Mouse (Mus musculus) embryonic facial prominence, embryonic 13.5 days (tissue): ENCODE data around the gene Irf2bp1. TPM values are rescaled to one million over a fixed set of nuclear protein-coding genes. Genes with fewer than 3 reads are reported as not detected.

ENCODE experiments used
- ATAC-seq: fragments of 200-750 bp; cut with Nextera tagmentation; 2 replicates; pipeline ENCODE4 v1.8.0; 2017; ENCODE audit warnings: low read depth; ENCODE audit not compliant: insufficient number of reproducible peaks, insufficient read depth, low FRiP score, low TSS enrichment
- H3K27ac ChIP-seq: fragments of 300-500 bp; sonication (generic); 2 replicates; pipeline ENCODE4 v1.5.1; 2015; ENCODE audit warnings: moderate library complexity, mild to moderate bottlenecking, inconsistent platforms
- H3K27me3 ChIP-seq: fragments of 300-500 bp; sonication (generic); 2 replicates; pipeline ENCODE4 v1.6.1; 2015; ENCODE audit warnings: mild to moderate bottlenecking, inconsistent platforms
- H3K36me3 ChIP-seq: fragments of 300-500 bp; sonication (generic); 2 replicates; pipeline ENCODE4 v1.6.1; 2015; ENCODE audit warnings: mild to moderate bottlenecking, inconsistent platforms
- H3K4me1 ChIP-seq: fragments of 300-500 bp; sonication (generic); 2 replicates; pipeline ENCODE4 v1.6.1; 2015; ENCODE audit warnings: inconsistent platforms
- H3K4me2 ChIP-seq: fragments of 300-500 bp; sonication (generic); 2 replicates; pipeline ENCODE4 v1.6.1; 2015; ENCODE audit warnings: moderate library complexity, mild to moderate bottlenecking, inconsistent platforms
- H3K4me3 ChIP-seq: fragments of 300-500 bp; sonication (generic); 2 replicates; pipeline ENCODE4 v1.5.1; 2015; ENCODE audit warnings: mild to moderate bottlenecking, inconsistent platforms
- H3K9ac ChIP-seq: fragments of 300-500 bp; sonication (generic); 2 replicates; pipeline ENCODE4 v1.6.1; 2015; ENCODE audit warnings: mild to moderate bottlenecking, inconsistent platforms
- H3K9me3 ChIP-seq: fragments of 300-500 bp; sonication (generic); 2 replicates; pipeline ENCODE4 v1.6.1; 2016; ENCODE audit warnings: inconsistent platforms
- WGBS: fragments of 180-500 bp; shearing (Covaris S2); methylation state at CpG from one replicate; pipeline ENCODE4 v1.1.7; 2015; ENCODE audit warnings: mixed read lengths; 5-methylcytosine and 5-hydroxymethylcytosine counted together
- polyA plus RNA-seq: library from polyadenylated mRNA; unstranded; fragments of >200 nt; fragmentation: Nextera tagmentation; extraction: Ambion mirVana; gene quantifications from 2 replicates; pipeline ENCODE4 v1.2.1, GENCODE M21; 2015

Gene Irf2bp1
- polyA plus RNA-seq, 1 experiment from 2014 or later = 33.2 TPM

GRCm38 (mm10) chr7:19055108-19055507 lies 51.3 kb downstream of the Irf2bp1 start:
- Histone ChIP-seq H3K9ac (peak overlapping the region; percentile 53; the same call in 1 of the 2 replicates), H3K27me3 (no peaks in the 10 kb centered on the region), H3K36me3 (peaks cover 44% of the 10 kb centered on the region), H3K4me1 (peaks cover 10% of the 10 kb centered on the region), H3K4me2 (peak overlapping the region; percentile 50; the same call in 1 of the 2 replicates), H3K9me3 (no peaks in the 10 kb centered on the region), H3K27ac (no peak overlapping the region), H3K4me3 (no peak overlapping the region)
- WGBS = 94% methylated on average over 8 of the region's 8 CpGs
- no peak for ATAC-seq

Other genes with a start within 250 kb of the Irf2bp1 start
- not detected in 2 replicates for gene Psg19, start 205.5 kb upstream of the Irf2bp1 start, polyA plus RNA-seq
- not detected in 2 replicates for gene Psg17, start 182.4 kb upstream of the Irf2bp1 start, polyA plus RNA-seq
- gene Mill2, start 164.1 kb upstream of the Irf2bp1 start, polyA plus RNA-seq = 0.38 and 0.39 TPM in 2 replicates
- gene Pglyrp1, start 132.7 kb upstream of the Irf2bp1 start, polyA plus RNA-seq = 0.76 and 2.9 TPM in 2 replicates
- 26.3 and 35.6 TPM in 2 replicates for gene Ccdc61, start 93.6 kb upstream of the Irf2bp1 start, polyA plus RNA-seq
- 0.62 and 0.65 TPM in 2 replicates for gene Nova2, start 78.2 kb upstream of the Irf2bp1 start, polyA plus RNA-seq
- not detected in 2 replicates for gene Nanos2, start 16.6 kb upstream of the Irf2bp1 start, polyA plus RNA-seq
- gene Mypop, start 12.8 kb upstream of the Irf2bp1 start, polyA plus RNA-seq = 6.0 and 6.7 TPM in 2 replicates
- gene Foxa3, start 19.5 kb downstream of the Irf2bp1 start, polyA plus RNA-seq = 0.62 and 1.8 TPM in 2 replicates
- gene Sympk, start 20.3 kb downstream of the Irf2bp1 start, polyA plus RNA-seq = 36.0 and 43.2 TPM in 2 replicates
- not detected in 2 replicates for gene Rsph6a, start 50.6 kb downstream of the Irf2bp1 start, polyA plus RNA-seq
- gene Dmwd, start 72.2 kb downstream of the Irf2bp1 start, polyA plus RNA-seq = 16.4 and 17.6 TPM in 2 replicates
- 13.1 and 16.8 TPM in 2 replicates for gene Dmpk, start 79.8 kb downstream of the Irf2bp1 start, polyA plus RNA-seq
- gene Six5, start 90.5 kb downstream of the Irf2bp1 start, polyA plus RNA-seq = 14.7 and 15.3 TPM in 2 replicates
- 3.5 and 4.4 TPM in 2 replicates for gene Gm4969, start 114.3 kb downstream of the Irf2bp1 start, polyA plus RNA-seq
- 15.3 and 16.6 TPM in 2 replicates for gene Fbxo46, start 115.8 kb downstream of the Irf2bp1 start, polyA plus RNA-seq
- 15.2 and 16.2 TPM in 2 replicates for gene Qpctl, start 145.2 kb downstream of the Irf2bp1 start, polyA plus RNA-seq
- 137 and 167 TPM in 2 replicates for gene Snrpd2, start 145.7 kb downstream of the Irf2bp1 start, polyA plus RNA-seq
- 0.37 and 0.56 TPM in 2 replicates for gene Gipr, start 162.1 kb downstream of the Irf2bp1 start, polyA plus RNA-seq
- 5.1 and 7.2 TPM in 2 replicates for gene Eml2, start 172.4 kb downstream of the Irf2bp1 start, polyA plus RNA-seq
- 1.6 and 1.9 TPM in 2 replicates for gene Gpr4, start 208.5 kb downstream of the Irf2bp1 start, polyA plus RNA-seq
- gene Opa3, start 224.3 kb downstream of the Irf2bp1 start, polyA plus RNA-seq = 36.2 and 38.2 TPM in 2 replicates